Mouse (Mus musculus) forebrain, embryonic 10.5 days (tissue): Measurements from ENCODE around the gene Gabbr2. TPM values are rescaled to one million over a fixed set of nuclear protein-coding genes. Genes with fewer than 3 reads are reported as not detected.

Experiments
- DNase-seq: peaks from one replicate; pipeline ENCODE4 v3.0.0-alpha.2; 2017; ENCODE audit warnings: low spot score; ENCODE audit errors: extremely low spot score
- H3K27ac ChIP-seq: fragments of 300-500 bp; sonication (generic); 2 replicates; pipeline ENCODE4 v1.5.1; 2016; ENCODE audit warnings: mild to moderate bottlenecking
- H3K27me3 ChIP-seq: fragments of 300-500 bp; sonication (generic); 2 replicates; pipeline ENCODE4 v1.6.1; 2016; ENCODE audit warnings: mild to moderate bottlenecking; ENCODE audit not compliant: poor library complexity, severe bottlenecking
- H3K36me3 ChIP-seq: fragments of 300-500 bp; sonication (generic); replicated peaks from 2 replicates; pipeline ENCODE4 v1.6.1; 2016; ENCODE audit warnings: mild to moderate bottlenecking, moderate library complexity
- H3K4me1 ChIP-seq: fragments of 300-500 bp; sonication (generic); 2 replicates; pipeline ENCODE4 v1.6.1; 2016
- H3K4me3 ChIP-seq: fragments of 300-500 bp; sonication (generic); 2 replicates; pipeline ENCODE4 v1.5.1; 2016; ENCODE audit warnings: mild to moderate bottlenecking, moderate library complexity
- H3K9me3 ChIP-seq: fragments of 300-500 bp; sonication (generic); 2 replicates; pipeline ENCODE4 v1.6.1; 2016; ENCODE audit warnings: mild to moderate bottlenecking, moderate library complexity
- WGBS: fragments of 180-500 bp; shearing (Covaris S2); methylation state at CpG from one replicate; pipeline ENCODE4 v1.1.7; 2016; 5-methylcytosine and 5-hydroxymethylcytosine counted together
- polyA plus RNA-seq: library from polyadenylated mRNA; unstranded; fragments of >200 nt; fragmentation: Nextera tagmentation; extraction: Ambion mirVana; gene quantifications from 2 replicates; pipeline ENCODE4 v1.2.1, GENCODE M21; 2016

Gene Gabbr2
- polyA plus RNA-seq, 1 experiment from 2014 or later, result 0.06 TPM

DNA sequence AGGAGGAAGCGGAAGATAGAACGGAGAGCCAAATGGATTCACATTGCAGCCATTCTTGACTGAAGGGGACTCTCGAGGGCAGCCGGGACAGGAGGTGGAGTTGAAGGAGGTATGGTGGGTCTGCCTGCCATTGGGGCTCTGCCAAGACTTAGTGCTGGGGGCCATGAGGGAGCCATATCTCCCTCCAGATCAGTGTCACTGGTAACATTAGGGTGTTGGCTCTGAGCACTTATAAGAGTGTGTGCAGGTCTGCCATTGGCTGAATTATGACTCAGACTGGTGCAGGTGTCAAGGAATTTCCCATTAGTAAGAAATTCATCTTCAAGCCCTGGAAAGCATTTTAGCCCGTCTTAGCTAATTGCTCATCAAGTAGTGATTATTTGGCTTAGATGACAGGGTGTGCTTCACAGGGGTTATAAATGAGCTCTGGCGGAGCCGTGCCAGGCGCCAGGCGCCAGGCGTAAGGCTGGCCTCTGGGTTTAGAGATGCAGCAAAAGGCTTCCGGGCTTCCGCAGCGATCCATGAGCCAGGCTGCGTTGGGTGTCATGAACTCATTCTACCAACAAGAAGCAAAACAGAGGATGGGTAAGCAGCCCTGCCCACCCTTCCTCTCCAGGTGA is 207.1 kb downstream of the Gabbr2 start:
- Histone ChIP-seq H3K9me3 (no peaks in the 10 kb centered on the region), H3K27ac (no peak overlapping the region), H3K4me1 (no peaks in the 10 kb centered on the region), H3K4me3 (no peak overlapping the region), H3K36me3 (no peaks in the 10 kb centered on the region), H3K27me3 (no peaks in the 10 kb centered on the region)
- no peak for DNase-seq
- 93% methylated on average over 14 of the region's 14 CpGs for WGBS

GRCm38 (mm10) chr4:46781109-46781508 is 210.6 kb downstream of the Gabbr2 start:
- Histone ChIP-seq H3K27me3 (no peaks in the 10 kb centered on the region), H3K36me3 (no peaks in the 10 kb centered on the region), H3K4me3 (no peak overlapping the region), H3K9me3 (peaks cover 4% of the 10 kb centered on the region), H3K27ac (no peak overlapping the region), H3K4me1 (no peaks in the 10 kb centered on the region)
- WGBS, result 69% methylated on average over 6 of the region's 6 CpGs
- no peak for DNase-seq

DNA sequence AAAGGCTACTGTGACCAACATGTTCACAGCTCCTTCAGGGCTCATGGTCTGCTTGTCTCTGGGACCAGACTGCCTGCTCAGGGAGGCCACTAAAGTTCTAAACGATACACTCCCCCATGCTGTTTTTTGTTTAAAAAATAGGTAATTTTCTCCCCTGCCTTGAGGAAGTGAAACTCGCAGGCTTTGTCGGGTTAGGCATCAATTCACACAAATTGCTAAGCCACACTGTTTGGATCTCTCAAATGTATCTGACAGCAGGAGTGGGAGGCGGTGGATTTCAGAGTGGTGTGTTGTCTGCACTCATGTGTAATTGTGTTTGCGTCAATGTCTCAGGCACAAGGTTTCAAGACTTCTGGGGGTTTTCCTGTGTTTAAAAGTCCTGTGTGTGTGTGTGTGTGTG is 215.7 kb downstream of the Gabbr2 start:
- DNase-seq, result no peak
- 89% methylated on average over 5 of the region's 5 CpGs for WGBS
- peaks cover 8% of the 10 kb centered on the region for H3K9me3 ChIP-seq
- H3K36me3 ChIP-seq, result no peaks in the 10 kb centered on the region
- H3K27ac ChIP-seq, result no peak overlapping the region
- no peak overlapping the region for H3K4me3 ChIP-seq
- 0 out of 2 replicates have a peak, but pooled peaks cover 4% of the 10 kb centered on the region for H3K27me3 ChIP-seq
- H3K4me1 ChIP-seq, result peaks cover 5% of the 10 kb centered on the region; the same call in 1 of the 2 replicates

DNA sequence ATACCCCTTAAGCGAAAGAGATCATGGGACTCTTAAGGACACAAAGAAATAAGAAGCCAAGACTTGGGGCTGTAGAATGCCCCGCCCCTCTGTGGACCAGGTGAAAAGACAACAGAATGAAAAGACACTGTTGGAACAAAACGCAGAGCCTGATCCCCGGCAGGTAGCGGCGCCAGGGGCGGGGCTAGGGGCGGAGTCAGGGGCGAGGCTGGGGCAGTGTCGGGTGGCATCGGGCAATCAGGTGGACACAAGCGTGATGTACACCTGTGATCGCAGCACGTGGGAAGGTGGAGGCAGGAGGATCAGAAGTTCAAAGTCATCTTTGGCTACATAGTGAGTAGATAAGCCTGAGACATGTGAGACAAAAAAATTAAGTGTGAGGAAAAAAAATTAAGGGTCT is 217.0 kb downstream of the Gabbr2 start:
- Histone ChIP-seq H3K4me3 (no peak overlapping the region), H3K36me3 (no peaks in the 10 kb centered on the region), H3K9me3 (peaks cover 8% of the 10 kb centered on the region), H3K27ac (no peak overlapping the region), H3K4me1 (peaks cover 5% of the 10 kb centered on the region; the same call in 1 of the 2 replicates), H3K27me3 (0 out of 2 replicates have a peak, but pooled peaks cover 4% of the 10 kb centered on the region)
- 18% methylated on average over 14 of the region's 14 CpGs for WGBS
- no peak for DNase-seq

- Histone ChIP-seq H3K4me1 (peaks cover 5% of the 10 kb centered on the region; the same call in 1 of the 2 replicates), H3K27ac (no peak overlapping the region), H3K36me3 (no peaks in the 10 kb centered on the region), H3K9me3 (peaks cover 8% of the 10 kb centered on the region), H3K27me3 (0 out of 2 replicates have a peak, but pooled peaks cover 4% of the 10 kb centered on the region), H3K4me3 (no peak overlapping the region)
- WGBS, result 88% methylated on average over 3 of the region's 3 CpGs
- no peak for DNase-seq
These were observed 218.4 kb downstream of the Gabbr2 start for GRCm38 (mm10) chr4:46773243-46773642.

DNA sequence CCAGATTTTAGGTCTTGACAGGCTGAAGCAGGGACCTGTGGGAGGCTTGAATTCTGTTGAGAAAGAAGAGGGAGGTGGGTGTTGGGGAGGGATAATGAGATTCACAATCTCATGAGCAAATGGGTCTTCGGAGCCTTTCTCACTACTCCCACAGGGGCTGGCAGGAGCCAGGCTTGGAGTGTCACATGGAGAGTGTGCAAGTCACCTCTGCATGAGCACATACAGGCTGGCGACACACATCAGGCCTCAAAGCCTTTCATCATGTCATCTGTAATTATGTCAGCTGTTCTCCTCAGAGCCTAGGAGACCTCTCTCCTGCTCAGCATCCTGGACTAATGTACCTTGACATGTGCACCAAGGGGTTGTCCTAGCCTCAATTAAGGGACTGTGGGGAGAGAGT is 219.1 kb downstream of the Gabbr2 start:
- H3K4me3 ChIP-seq, result no peak overlapping the region
- peaks cover 5% of the 10 kb centered on the region; the same call in 1 of the 2 replicates for H3K4me1 ChIP-seq
- no peak for DNase-seq
- H3K9me3 ChIP-seq, result peaks cover 4% of the 10 kb centered on the region; the same call in 1 of the 2 replicates
- WGBS, result 89% methylated on average over 2 of the region's 2 CpGs
- no peak overlapping the region for H3K27ac ChIP-seq
- no peaks in the 10 kb centered on the region for H3K36me3 ChIP-seq
- H3K27me3 ChIP-seq, result 0 out of 2 replicates have a peak, but pooled peaks cover 4% of the 10 kb centered on the region

DNA sequence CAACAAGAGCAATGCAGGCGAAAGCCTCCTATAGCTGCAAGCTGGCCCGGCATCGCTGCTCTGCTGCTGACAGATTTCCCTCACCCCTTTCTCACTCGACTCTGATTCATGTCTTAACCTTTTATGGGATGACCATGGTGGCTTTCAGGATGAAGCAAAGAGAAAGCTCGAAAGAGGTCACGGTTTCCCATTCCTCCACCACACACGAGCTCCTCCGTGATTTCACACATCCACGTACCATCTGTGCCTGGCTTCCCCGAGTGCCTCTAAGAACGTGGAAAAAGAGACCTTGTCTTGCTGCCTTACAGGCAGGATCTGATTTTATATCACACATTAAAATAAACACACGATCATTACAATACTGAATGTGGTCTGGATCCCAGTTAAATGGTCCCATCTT is 220.6 kb downstream of the Gabbr2 start:
- Histone ChIP-seq H3K4me3 (no peak overlapping the region), H3K36me3 (no peaks in the 10 kb centered on the region), H3K9me3 (0 out of 2 replicates have a peak, but pooled peaks cover 4% of the 10 kb centered on the region), H3K4me1 (peaks cover 5% of the 10 kb centered on the region; the same call in 1 of the 2 replicates), H3K27ac (no peak overlapping the region), H3K27me3 (0 out of 2 replicates have a peak, but pooled peaks cover 4% of the 10 kb centered on the region)
- WGBS, result 88% methylated on average over 12 of the region's 12 CpGs
- DNase-seq, result no peak

- WGBS, result 90% methylated on average over 2 of the region's 2 CpGs
- no peaks in the 10 kb centered on the region for H3K36me3 ChIP-seq
- H3K27me3 ChIP-seq, result 0 out of 2 replicates have a peak, but pooled peaks cover 1% of the 10 kb centered on the region
These were observed 221.0 kb downstream of the Gabbr2 start for GRCm38 (mm10) chr4:46770635-46771034.

GRCm38 (mm10) chr4:46770090-46770489 is 221.6 kb downstream of the Gabbr2 start:
- H3K4me3 ChIP-seq, result no peak overlapping the region
- H3K36me3 ChIP-seq, result no peaks in the 10 kb centered on the region
- H3K27me3 ChIP-seq, result no peaks in the 10 kb centered on the region
- H3K9me3 ChIP-seq, result 0 out of 2 replicates have a peak, but pooled peaks cover 4% of the 10 kb centered on the region
- DNase-seq, result no peak
- H3K4me1 ChIP-seq, result peaks cover 5% of the 10 kb centered on the region; the same call in 1 of the 2 replicates
- no peak overlapping the region for H3K27ac ChIP-seq
- 84% methylated on average over 8 of the region's 8 CpGs for WGBS

More at GRCm38 (mm10) chr4:46770635-46771034, 221.0 kb downstream of the Gabbr2 start:
- Histone ChIP-seq H3K4me1 (peaks cover 5% of the 10 kb centered on the region; the same call in 1 of the 2 replicates), H3K4me3 (no peak overlapping the region), H3K9me3 (0 out of 2 replicates have a peak, but pooled peaks cover 4% of the 10 kb centered on the region), H3K27ac (no peak overlapping the region)
- DNase-seq, result no peak

GRCm38 (mm10) chr4:46766326-46766725 is 225.3 kb downstream of the Gabbr2 start:
- H3K36me3 ChIP-seq, result no peaks in the 10 kb centered on the region
- no peaks in the 10 kb centered on the region for H3K27me3 ChIP-seq
- no peak overlapping the region for H3K4me3 ChIP-seq
- H3K9me3 ChIP-seq, result no peaks in the 10 kb centered on the region
- DNase-seq, result no peak
- no peak overlapping the region for H3K27ac ChIP-seq
- WGBS, result 74% methylated on average over 7 of the region's 7 CpGs
- H3K4me1 ChIP-seq, result no peaks in the 10 kb centered on the region

DNA sequence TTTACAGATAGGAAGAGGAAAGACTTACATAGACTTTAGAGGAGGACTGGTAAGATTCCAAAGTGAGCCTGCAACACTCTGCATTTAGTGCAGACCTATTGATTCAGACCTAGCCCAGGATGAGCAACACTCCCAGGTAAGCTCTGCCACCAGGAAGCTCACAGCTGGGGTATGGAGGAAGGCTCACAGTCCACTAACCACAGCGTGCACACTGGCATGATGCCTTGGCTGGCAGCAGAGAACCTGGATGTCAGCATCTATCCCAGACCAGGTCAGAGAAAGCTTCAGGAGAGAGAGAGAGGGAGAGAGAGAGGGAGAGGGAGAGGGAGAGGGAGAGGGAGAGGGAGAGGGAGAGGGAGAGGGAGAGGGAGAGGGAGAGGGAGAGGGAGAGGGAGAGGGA is 231.8 kb downstream of the Gabbr2 start:
- DNase-seq, result no peak
- Histone ChIP-seq H3K36me3 (no peaks in the 10 kb centered on the region), H3K9me3 (no peaks in the 10 kb centered on the region), H3K4me3 (no peak overlapping the region), H3K27me3 (no peaks in the 10 kb centered on the region), H3K4me1 (peaks cover 3% of the 10 kb centered on the region), H3K27ac (no peak overlapping the region)
- WGBS, result 66% methylated on average over 1 of the region's 1 CpGs

DNA sequence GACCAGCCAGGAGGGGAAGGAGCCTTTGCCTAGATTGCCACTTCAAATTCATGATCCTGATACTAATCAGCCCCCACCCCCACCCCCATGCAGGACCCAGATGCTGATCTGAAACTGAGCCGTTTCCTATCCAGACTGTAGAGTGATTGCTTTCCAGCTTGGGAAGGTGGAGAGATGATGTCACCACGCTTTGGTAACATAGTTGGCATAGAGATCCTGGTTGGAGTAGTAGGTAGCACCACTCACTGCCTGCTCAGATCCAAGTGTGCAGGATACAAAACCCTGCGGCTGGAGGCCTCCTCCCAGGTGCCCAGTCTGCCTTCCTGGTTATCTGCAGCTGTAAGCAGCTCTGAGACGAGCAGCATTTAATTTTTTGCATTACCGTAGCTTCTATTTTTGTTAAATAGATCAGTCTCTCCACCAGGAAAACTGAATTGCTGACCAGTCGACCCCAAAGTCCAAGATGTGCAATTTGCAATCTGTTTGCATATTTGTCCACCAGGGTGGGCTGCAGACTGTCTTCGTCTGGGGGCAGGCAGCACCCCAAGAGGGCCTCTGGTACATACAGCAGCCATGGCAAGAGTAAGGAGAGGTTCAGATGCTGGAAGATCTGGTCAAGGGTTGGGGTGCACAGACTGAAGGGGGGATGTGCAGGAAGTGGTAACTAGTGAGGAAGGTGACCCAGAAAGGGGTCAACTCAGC is 233.2 kb downstream of the Gabbr2 start:
- H3K4me1 ChIP-seq, result peaks cover 6% of the 10 kb centered on the region
- H3K9me3 ChIP-seq, result no peaks in the 10 kb centered on the region
- DNase-seq, result no peak
- no peak overlapping the region for H3K4me3 ChIP-seq
- no peaks in the 10 kb centered on the region for H3K27me3 ChIP-seq
- H3K27ac ChIP-seq, result no peak overlapping the region
- 83% methylated on average over 7 of the region's 7 CpGs for WGBS
- no peaks in the 10 kb centered on the region for H3K36me3 ChIP-seq
